In the genomic region with DNA sequence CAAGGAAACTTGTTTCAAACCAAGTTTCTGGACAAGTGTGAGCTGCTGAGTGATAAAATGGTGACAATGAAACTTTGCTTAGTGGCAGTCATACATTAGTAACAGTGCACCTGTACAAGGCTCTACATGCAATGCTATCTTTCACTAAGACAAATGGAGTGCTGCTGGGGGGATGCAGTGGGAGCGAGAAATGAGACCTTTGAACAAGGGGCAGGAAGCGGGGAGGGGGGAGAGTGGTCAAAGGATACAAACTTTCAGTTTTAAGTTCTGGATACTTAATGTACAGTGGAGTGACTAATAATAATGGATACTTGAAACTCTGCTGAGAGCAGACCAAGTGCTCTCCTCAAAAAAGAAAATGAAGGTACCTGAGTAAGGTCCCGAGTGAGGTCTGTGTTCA, we compare ENCODE assay signal across 9 mouse cellular contexts. TPM values are rescaled to one million over a fixed set of nuclear protein-coding genes. Genes with fewer than 3 reads are reported as not detected.
DNase-seq lines count a peak whose midpoint lies in the region; ATAC-seq and TF ChIP-seq lines count a peak whose summit lies in the region.
"Had no signal": no experiment of that assay in that cellular context is flagged by ENCODE, and none has a peak within 500 bp of the region (broad histone marks: within the 10 kb centered on the region; RNA-seq: fewer than 3 reads in every experiment).

No protein-coding gene starts in this region.

- no peaks in the 10 kb centered on the region for H3K9me3 ChIP-seq in erythroblast, embryonic 14.5 days (ENCODE audit: control insufficient read depth, low read length)
- H3K9me3 ChIP-seq in heart, postnatal 0 days (replicated peaks; ENCODE audit: control insufficient read depth, low read length), result no peaks in the 10 kb centered on the region
- no peaks in the 10 kb centered on the region for H3K9me3 ChIP-seq in liver, embryonic 14.5 days (ENCODE audit: control insufficient read depth, low read length)

- no peak for TF ChIP-seq CTCF in heart, postnatal 0 days (IDR thresholded peaks at IDR 0.05; ENCODE audit: low read depth)
- TF ChIP-seq CTCF in liver, embryonic 14.5 days (IDR thresholded peaks at IDR 0.05; ENCODE audit: low read depth), result no peak

- TF ChIP-seq EP300 in heart, postnatal 0 days (IDR thresholded peaks at IDR 0.05; ENCODE audit: low read depth), result no peak
- no peak for TF ChIP-seq EP300 in liver, embryonic 14.5 days (IDR thresholded peaks at IDR 0.05; ENCODE audit: low read depth)

- ATAC-seq in erythroblast, adult 5-6 weeks (replicated peaks; ENCODE audit: low FRiP score, poor library complexity, severe bottlenecking), result no peak
- no peak for ATAC-seq in heart, postnatal 0 days (ENCODE audit: insufficient read depth, low read depth)
- no peak for ATAC-seq in liver, embryonic 14.5 days (ENCODE audit: insufficient read depth)

- DNase-seq in A20 (ENCODE audit: low read depth, low spot score), result peak; percentile 59
- no peak for DNase-seq in heart, postnatal 0 days (ENCODE audit: low spot score)
- DNase-seq in liver, embryonic 14.5 days (ENCODE audit: low read depth in 3 of 3, low spot score in 3 of 3), result no peak
- DNase-seq in c-Kit-positive CD71-positive TER-119-positive erythroid progenitor cells, embryonic 14.5 days (ENCODE audit: low spot score), result no peak
- DNase-seq in spleen, adult 12 weeks (ENCODE audit: low spot score), result no peak
- no peak for DNase-seq in lung, postnatal 14 days
- DNase-seq: cerebellum, adult 9-10 months had no signal

- no peaks in the 10 kb centered on the region; the same call in 1 of the 2 replicates for H3K36me3 ChIP-seq in erythroblast, embryonic 14.5 days (ENCODE audit: control insufficient read depth)
- H3K36me3 ChIP-seq in heart, postnatal 0 days (replicated peaks; ENCODE audit: control insufficient read depth, insufficient read depth, low read length), result peaks cover 9% of the 10 kb centered on the region; the same call in 1 of the 2 replicates
- no peaks in the 10 kb centered on the region for H3K36me3 ChIP-seq in liver, embryonic 14.5 days (replicated peaks; ENCODE audit: control insufficient read depth, insufficient read depth, low read depth)

- WGBS in heart, postnatal 0 days, result 24% methylated on average over 3 of the region's 3 CpGs
- 42% methylated on average over 3 of the region's 3 CpGs for WGBS in liver, embryonic 14.5 days (ENCODE audit: insufficient replicate concordance)

- no peak overlapping the region for H3K27ac ChIP-seq in heart, postnatal 0 days (ENCODE audit: low read depth)
- no peak overlapping the region for H3K27ac ChIP-seq in liver, embryonic 14.5 days

- peaks cover 18% of the 10 kb centered on the region for H3K4me1 ChIP-seq in erythroblast, embryonic 14.5 days (ENCODE audit: control insufficient read depth)
- H3K4me1 ChIP-seq in heart, postnatal 0 days (ENCODE audit: control insufficient read depth, insufficient read depth), result peaks cover 21% of the 10 kb centered on the region
- peaks cover 7 to 16% of the 10 kb centered on the region in 2 experiments for H3K4me1 ChIP-seq in liver, embryonic 14.5 days (replicated peaks; ENCODE audit: control insufficient read depth in 2 of 2, insufficient read depth in 2 of 2, low read length in 1 of 2)

- H3K27me3 ChIP-seq in erythroblast, embryonic 14.5 days (ENCODE audit: control insufficient read depth), result peaks cover 3% of the 10 kb centered on the region; the same call in 1 of the 2 replicates
- H3K27me3 ChIP-seq in heart, postnatal 0 days (ENCODE audit: control insufficient read depth, insufficient read depth, low read length), result no peaks in the 10 kb centered on the region
- no peaks in the 10 kb centered on the region for H3K27me3 ChIP-seq in liver, embryonic 14.5 days (ENCODE audit: control insufficient read depth, insufficient read depth, low read length)

- peak overlapping the region; percentile 99; the same call in 1 of the 2 replicates for H3K9ac ChIP-seq in heart, postnatal 0 days (replicated peaks; ENCODE audit: low read depth, low read length)
- H3K9ac ChIP-seq in liver, embryonic 14.5 days (replicated peaks), result no peak overlapping the region

- peak overlapping the region; percentile 92 for H3K4me3 ChIP-seq in erythroblast, embryonic 14.5 days (replicated peaks)
- peak overlapping the region; percentile 100 for H3K4me3 ChIP-seq in heart, postnatal 0 days (ENCODE audit: low read depth, low read length)
- peak overlapping the region in 1 of 2 experiments; percentile 95; a peak in 3 of 4 replicates for H3K4me3 ChIP-seq in liver, embryonic 14.5 days (ENCODE audit: insufficient read depth in 1 of 2, low read depth in 2 of 2, low read length in 2 of 2)

- peak overlapping the region; percentile 84 for H3K4me2 ChIP-seq in heart, postnatal 0 days (ENCODE audit: low read depth, low read length)
- peak overlapping the region; percentile 96 for H3K4me2 ChIP-seq in liver, embryonic 14.5 days (ENCODE audit: low read depth)

RNA-seq across cellular contexts. Expression of gene Snx6, which starts 1.1 kb away (rescaled TPM):
- polyA plus RNA-seq in erythroblast, embryonic 14.5 days (2012), result 0.20 and 0.29 TPM in 2 replicates
- 21.1 and 35.1 TPM in 2 replicates for total RNA-seq in erythroblast, adult 5-6 weeks (2015; ENCODE audit: low replicate concordance)
- total RNA-seq in erythroblast, adult 5-6 weeks (2017; ENCODE audit: low replicate concordance), result 17.7 and 24.2 TPM in 2 replicates
- total RNA-seq in heart, postnatal 0 days (2014; rRNA removed; ENCODE audit: low replicate concordance), result 42.6 and 59.1 TPM in 2 replicates
- polyA plus RNA-seq in heart, postnatal 0 days (2015; fragmentation: Nextera tagmentation; extraction: Ambion mirVana), result 100 and 105 TPM in 2 replicates
- polyA plus RNA-seq in liver, embryonic 14.5 days (2012; rRNA removed), result 11.3 and 17.4 TPM in 2 replicates
- 46.1 and 50.5 TPM in 2 replicates for polyA plus RNA-seq in liver, embryonic 14.5 days (2014; fragmentation: Nextera tagmentation; extraction: Ambion mirVana)
